Mouse (Mus musculus): ENCODE results near the gene Soat2. TPM values are rescaled to one million over a fixed set of nuclear protein-coding genes. Genes with fewer than 3 reads are reported as not detected.
A peak's percentile ranks its signal among the peaks of the same experiment; 100 is the strongest.

Gene Soat2
- total and polyA plus RNA-seq, 3 experiments: 0.28 to 10.4 (median 0.56) TPM

GRCm38 (mm10) chr15:102192271-102192812, 42.0 kb downstream of the Soat2 start (continued):
- TF ChIP-seq JUND (conservative IDR thresholded peaks at IDR 0.05; ENCODE audit: low read depth, low read length): no peak
- no peak for TF ChIP-seq ZKSCAN1 (IDR thresholded peaks at IDR 0.05; ENCODE audit: borderline replicate concordance, low read depth, low read length)
- TF ChIP-seq NRF1 (IDR thresholded peaks at IDR 0.05; ENCODE audit: low read depth, low read length): no peak
- TF ChIP-seq ZNF384 (IDR thresholded peaks at IDR 0.05; ENCODE audit: low read depth, low read length): no peak
- TF ChIP-seq JUN (IDR thresholded peaks at IDR 0.05; ENCODE audit: insufficient read depth, low read depth, low read length): no peak
- TF ChIP-seq MYC (IDR thresholded peaks at IDR 0.05; ENCODE audit: low read depth, low read length): no peak
- TF ChIP-seq BHLHE40 (IDR thresholded peaks at IDR 0.05; ENCODE audit: low read depth, low read length): peak; percentile 55; the same call in 1 of the 2 replicates

DNA sequence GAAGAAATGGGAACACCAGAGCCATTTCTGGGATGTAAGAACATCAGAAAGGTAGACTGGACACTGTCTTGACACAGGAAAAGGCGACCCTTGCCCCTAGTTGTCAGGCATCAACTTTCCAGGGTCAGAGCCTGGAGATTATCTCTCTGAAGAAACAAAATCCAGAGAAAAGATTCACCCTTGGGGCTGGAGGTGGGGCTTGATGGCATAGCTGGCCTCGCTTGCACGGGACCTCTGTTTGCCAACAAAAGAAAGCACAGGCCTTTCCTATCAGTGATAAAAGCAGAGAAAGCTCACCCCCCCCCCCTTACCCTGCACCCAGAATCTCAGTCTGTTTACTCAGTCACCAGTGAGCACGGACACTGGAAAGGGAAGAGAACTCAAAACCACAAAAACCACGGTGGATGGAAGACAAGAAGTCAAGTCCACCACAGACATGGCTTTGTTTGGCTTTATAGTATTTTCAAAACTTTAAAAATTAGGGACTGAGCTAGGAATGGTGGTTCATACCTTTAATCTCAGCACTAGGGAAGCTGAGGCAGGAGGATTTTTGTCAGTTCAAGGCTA, 42.6 kb downstream of the Soat2 start:
- DNase-seq (ENCODE audit: extremely low read depth): no peak
- no peaks in the 10 kb centered on the region for H3K9me3 ChIP-seq (replicated peaks; ENCODE audit: low read length)
- no peaks in the 10 kb centered on the region for H3K36me3 ChIP-seq (replicated peaks in 1 of 2; ENCODE audit: control insufficient read depth in 1 of 2, insufficient read depth in 1 of 2, low read length in 1 of 2)
- H3K9ac ChIP-seq (ENCODE audit: insufficient read depth, low read depth): no peak overlapping the region
- no peaks in the 10 kb centered on the region for H3K79me2 ChIP-seq (replicated peaks; ENCODE audit: control insufficient read depth, extremely low read depth, insufficient read depth, poor library complexity, severe bottlenecking)
- peaks cover 2% of the 10 kb centered on the region for H3K27me3 ChIP-seq (replicated peaks)
- in situ Hi-C loops (cut with MboI; ENCODE audit: low pct_ligation_motif_present, low pct_unique_long_range_greater_than_20kb, low sequenced_read_pairs): no loop called here
- peaks cover 17 to 59% of the 10 kb centered on the region in 2 experiments for H3K4me1 ChIP-seq (ENCODE audit: control insufficient read depth in 1 of 2, insufficient read depth in 2 of 2)
- no peak overlapping the region for H3K27ac ChIP-seq (ENCODE audit: insufficient read depth, low read depth)
- TF ChIP-seq TBP (conservative IDR thresholded peaks at IDR 0.05; ENCODE audit: low read depth, low read length): no peak
- TF ChIP-seq BHLHE40 (IDR thresholded peaks at IDR 0.05; ENCODE audit: low read depth, low read length): no peak
- no peak for TF ChIP-seq IRF4 (IDR thresholded peaks at IDR 0.05; ENCODE audit: low read depth, low read length)
- no peak for TF ChIP-seq RAD21 (IDR thresholded peaks at IDR 0.05; ENCODE audit: low read depth, low read length)
- TF ChIP-seq CHD1 (IDR thresholded peaks at IDR 0.05; ENCODE audit: low read depth, low read length): no peak
- TF ChIP-seq ZNF384 (IDR thresholded peaks at IDR 0.05; ENCODE audit: low read depth, low read length): no peak
- no peak for TF ChIP-seq PAX5 (IDR thresholded peaks at IDR 0.05; ENCODE audit: low read length)
- TF ChIP-seq CTCF (conservative IDR thresholded peaks at IDR 0.05 in 1 of 2, IDR thresholded peaks at IDR 0.05 in 1 of 2; ENCODE audit: low read depth in 2 of 2, low read length in 2 of 2): no peak
- no peak for TF ChIP-seq POLR2AphosphoS2 (IDR thresholded peaks at IDR 0.05; ENCODE audit: low read depth, low read length)
- TF ChIP-seq USF2 (conservative IDR thresholded peaks at IDR 0.05; ENCODE audit: low read depth, low read length): no peak
- no peak for TF ChIP-seq TCF12 (IDR thresholded peaks at IDR 0.05; ENCODE audit: low read depth, low read length)
- TF ChIP-seq ZMIZ1 (IDR thresholded peaks at IDR 0.05; ENCODE audit: low read depth, low read length): no peak
- no peak for TF ChIP-seq ZC3H11A (IDR thresholded peaks at IDR 0.05; ENCODE audit: low read depth, low read length)
- TF ChIP-seq USF1 (IDR thresholded peaks at IDR 0.05; ENCODE audit: low read depth, low read length): no peak
- no peak for TF ChIP-seq MAX (IDR thresholded peaks at IDR 0.05; ENCODE audit: low read length)
- no peak for TF ChIP-seq MEF2A (IDR thresholded peaks at IDR 0.05; ENCODE audit: borderline replicate concordance, low read depth, low read length)
- no peak for TF ChIP-seq EP300 (IDR thresholded peaks at IDR 0.05; ENCODE audit: low read length)
- no peak for TF ChIP-seq JUN (IDR thresholded peaks at IDR 0.05; ENCODE audit: insufficient read depth, low read depth, low read length)
- no peak for TF ChIP-seq NELFE (IDR thresholded peaks at IDR 0.05; ENCODE audit: low read depth, low read length)
- peak overlapping the region; percentile 2 for H3K4me2 ChIP-seq (ENCODE audit: insufficient read depth, low read depth, poor library complexity, severe bottlenecking)
- no peak overlapping the region for H3K4me3 ChIP-seq (replicated peaks in 1 of 3; ENCODE audit: low read depth in 2 of 3, low read length in 2 of 3, poor library complexity in 1 of 3)
- dilution Hi-C loops (cut with MboI; ENCODE audit: extremely low pct_ligation_motif_present, extremely low pct_unique_long_range_greater_than_20kb, low sequenced_read_pairs): no loop called here

Measured in CH12.LX (cell line).